Mouse (Mus musculus): ENCODE data around the gene Clip2.

Clip2 gene

DNA sequence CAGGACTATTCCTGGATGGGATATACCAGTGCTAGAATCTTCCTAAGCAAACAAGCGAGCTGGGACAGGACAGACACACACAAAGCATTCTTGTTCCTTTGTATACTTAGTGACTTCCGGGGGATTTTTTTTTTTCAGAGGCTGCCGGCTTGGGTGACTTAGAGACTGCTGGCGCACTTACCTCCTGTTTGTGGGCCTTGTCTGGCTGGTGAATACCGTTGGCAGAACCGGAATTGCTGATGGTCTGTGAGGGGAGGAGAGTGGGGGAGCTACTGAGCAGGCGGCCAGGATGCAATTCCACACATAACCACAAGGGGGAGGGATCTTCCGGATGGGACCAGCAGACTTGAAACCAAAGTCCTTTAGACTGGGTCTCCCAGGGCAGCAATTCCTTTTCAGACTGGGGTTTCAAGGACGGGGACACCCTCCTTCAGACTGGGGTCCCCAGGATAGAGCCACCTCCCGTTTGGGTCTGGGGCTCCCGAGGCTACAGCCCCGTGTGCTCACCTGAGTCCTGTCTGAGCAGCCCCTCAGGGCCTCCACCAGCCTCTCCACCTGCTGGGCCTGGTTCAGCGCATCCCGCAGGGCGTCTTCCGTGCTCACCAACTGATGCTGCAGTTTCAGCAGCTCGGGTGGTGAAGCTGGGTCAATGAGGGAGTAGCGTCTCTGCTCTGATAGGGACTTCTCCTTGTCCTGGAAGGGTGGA is 60.4 kb downstream of the Clip2 start:
- no peak for TF ChIP-seq GATA4 (IDR thresholded peaks at IDR 0.05; ENCODE audit: insufficient replicate concordance, low read length)

DNA sequence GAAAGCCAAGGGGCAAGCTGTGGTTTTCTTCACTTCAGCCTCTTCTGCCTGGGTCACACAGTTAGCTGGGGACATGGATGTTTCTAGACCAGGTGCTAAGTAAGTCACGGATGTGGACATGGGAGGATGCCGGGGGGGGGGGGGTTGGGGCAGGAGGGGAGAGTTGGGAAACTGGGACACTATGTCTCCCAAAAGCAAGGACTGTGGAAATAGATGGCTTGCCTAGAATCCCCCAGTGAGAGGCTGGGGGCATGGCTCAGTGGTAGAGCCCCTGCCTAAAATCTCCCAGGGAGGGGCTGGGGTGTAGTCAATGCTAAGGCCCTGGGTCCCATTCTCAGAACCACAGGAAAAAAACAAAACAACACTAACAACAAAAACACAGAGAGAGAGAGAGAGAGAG is 61.0 kb downstream of the Clip2 start:
- no peak for TF ChIP-seq GATA4 (IDR thresholded peaks at IDR 0.05; ENCODE audit: insufficient replicate concordance, low read length)

GRCm38 (mm10) chr5:134490465-134490864 is 61.8 kb downstream of the Clip2 start:
- no peak for TF ChIP-seq GATA4 (IDR thresholded peaks at IDR 0.05; ENCODE audit: insufficient replicate concordance, low read length)

DNA sequence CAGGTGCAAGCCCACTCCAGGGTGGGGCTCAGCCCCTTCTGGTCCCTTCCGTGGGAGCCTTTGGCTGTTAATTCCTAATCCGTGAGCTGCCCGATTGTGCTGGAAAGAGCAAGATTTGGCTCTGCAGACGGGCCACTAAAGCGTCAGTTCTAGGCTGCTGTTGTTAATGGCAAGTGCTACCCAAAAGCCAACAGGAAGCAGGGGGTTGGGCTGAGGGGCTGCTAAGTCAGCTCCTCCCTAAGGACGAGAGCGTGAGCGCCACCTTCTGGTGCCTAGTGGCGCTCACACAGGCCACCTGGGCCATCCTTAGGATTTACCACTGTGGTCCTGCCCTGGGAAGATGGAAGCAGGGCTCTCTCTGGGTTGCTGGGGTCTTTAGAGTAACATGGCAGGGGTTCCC is 62.7 kb downstream of the Clip2 start:
- no peak for TF ChIP-seq GATA4 (IDR thresholded peaks at IDR 0.05; ENCODE audit: insufficient replicate concordance, low read length)

DNA sequence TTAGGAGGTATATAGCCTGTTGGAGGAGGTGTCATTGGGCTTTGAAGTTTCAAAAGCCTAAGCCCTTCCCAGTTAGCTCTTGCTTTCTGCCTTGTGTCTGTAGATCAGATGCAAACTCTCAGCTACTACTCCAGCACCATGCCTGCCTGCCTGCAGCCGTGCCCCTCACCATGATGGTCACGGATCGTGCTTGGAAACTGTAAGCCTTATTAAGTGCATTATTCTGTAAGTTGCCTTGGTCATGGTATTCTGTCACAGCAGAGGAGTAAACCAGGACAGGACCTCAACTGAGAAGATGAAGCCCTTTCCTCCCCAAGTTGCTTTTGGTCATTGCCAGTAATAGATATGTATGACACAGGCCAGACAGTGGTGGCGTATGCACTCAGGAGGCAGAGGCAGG is 63.6 kb downstream of the Clip2 start:
- TF ChIP-seq GATA4 (IDR thresholded peaks at IDR 0.05; ENCODE audit: insufficient replicate concordance, low read length): no peak

GRCm38 (mm10) chr5:134488042-134488441 is 64.2 kb downstream of the Clip2 start:
- TF ChIP-seq GATA4 (IDR thresholded peaks at IDR 0.05; ENCODE audit: insufficient replicate concordance, low read length): no peak

DNA sequence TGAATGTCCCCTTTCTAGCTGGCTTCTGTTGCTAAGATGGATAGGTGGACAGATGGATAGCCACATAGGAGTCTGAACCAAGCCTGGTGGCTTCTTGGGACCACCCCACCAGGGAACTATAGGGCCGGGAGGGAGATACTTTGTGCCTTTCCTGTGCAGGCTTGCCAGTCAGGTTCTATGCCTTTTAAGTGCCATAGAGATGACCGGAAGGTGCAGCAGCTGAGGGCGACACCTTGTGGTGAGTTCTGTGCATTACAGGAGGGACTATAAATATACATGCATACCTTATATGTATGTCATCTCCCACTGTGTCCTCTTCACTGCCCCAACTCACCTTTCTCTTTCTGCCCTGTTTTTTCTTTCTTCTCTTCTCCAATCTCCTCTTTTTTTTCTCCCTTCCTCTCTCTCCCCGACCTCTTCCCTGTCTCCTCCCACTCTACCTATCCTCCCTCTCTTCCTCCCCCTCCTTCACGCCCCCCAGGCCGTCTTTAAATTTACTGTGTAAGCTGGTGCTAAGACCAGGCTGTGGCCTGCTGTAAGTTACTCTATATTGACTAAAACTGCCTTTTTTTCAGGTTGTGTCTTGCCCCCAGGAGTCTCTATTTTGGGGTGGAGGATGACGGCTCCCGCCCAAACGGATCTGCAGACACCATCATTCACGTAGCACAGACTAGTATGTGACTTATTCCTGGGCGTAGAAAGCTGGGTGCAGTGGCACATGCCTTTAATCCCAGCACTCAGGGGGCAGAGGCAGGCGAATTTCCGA is 66.2 kb downstream of the Clip2 start:
- TF ChIP-seq GATA4 (IDR thresholded peaks at IDR 0.05; ENCODE audit: insufficient replicate concordance, low read length): no peak

DNA sequence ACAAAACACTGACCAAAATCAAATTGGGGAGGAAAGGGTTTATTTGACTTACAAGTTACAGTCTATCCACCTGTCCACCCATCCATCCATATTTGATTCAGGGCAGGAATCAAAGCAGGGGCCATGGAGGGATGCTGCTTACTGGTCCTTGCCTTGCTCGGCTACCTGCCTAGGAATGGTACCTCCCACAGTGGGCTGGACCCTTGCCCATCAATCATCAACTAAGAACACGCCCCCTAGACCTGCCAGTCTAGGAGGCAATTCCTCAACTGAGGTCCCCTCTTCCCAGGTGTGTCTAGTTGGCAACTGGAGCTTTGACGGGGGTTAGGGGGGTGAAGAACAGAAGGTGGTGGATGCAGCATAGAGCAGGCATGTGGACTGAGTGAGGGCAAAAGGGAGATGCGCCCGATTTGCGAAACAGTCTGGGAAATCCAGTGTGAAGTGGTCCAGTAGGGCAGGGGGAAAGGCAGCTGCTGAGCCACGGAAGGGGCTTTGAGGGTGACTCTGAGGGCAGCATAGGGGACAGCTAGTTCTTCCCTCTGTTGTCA is 67.0 kb downstream of the Clip2 start:
- TF ChIP-seq GATA4 (IDR thresholded peaks at IDR 0.05; ENCODE audit: insufficient replicate concordance, low read length): no peak

DNA sequence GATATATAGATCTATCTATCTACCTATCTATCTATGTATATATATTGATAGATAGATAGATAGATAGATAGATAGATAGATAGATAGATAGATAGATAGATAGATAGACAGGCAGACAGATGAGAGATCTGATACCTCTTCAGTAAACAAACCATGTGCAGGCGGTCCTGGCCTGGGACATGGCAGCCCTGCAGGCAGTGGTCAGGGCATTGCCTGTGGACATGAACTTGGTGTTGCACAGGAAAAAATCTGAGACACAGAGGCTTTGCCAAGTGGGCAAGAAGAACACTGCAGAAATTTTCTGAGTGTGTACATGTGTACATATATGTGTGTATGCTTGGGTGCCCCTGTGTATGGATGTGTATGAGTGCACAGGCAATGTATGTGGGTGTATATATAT is 68.9 kb downstream of the Clip2 start:
- TF ChIP-seq GATA4 (IDR thresholded peaks at IDR 0.05; ENCODE audit: insufficient replicate concordance, low read length): no peak

GRCm38 (mm10) chr5:134482331-134482730 is 69.9 kb downstream of the Clip2 start:
- TF ChIP-seq GATA4 (IDR thresholded peaks at IDR 0.05; ENCODE audit: insufficient replicate concordance, low read length): no peak

GRCm38 (mm10) chr5:134475006-134475605 is 77.1 kb downstream of the Clip2 start:
- TF ChIP-seq GATA4 (IDR thresholded peaks at IDR 0.05; ENCODE audit: insufficient replicate concordance, low read length): no peak

DNA sequence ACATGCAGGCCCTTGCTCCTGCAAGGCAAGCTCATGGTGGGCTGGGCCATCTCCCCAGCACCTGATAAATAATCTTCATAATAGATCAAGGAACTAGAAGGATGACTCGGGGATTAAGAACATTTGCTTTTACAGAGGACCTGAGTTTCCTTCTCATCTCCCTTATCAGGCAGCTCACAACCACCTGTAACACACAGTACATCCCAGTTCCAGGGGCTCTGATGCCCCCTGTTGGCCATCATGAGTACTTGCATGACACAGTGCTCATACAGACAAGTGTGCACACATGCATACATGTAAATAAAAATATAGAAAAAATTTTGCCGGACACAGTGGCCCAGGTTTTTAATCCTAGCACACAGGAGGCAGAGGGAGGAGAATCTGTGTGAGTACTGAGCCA is 78.3 kb downstream of the Clip2 start:
- no peak for TF ChIP-seq GATA4 (IDR thresholded peaks at IDR 0.05; ENCODE audit: insufficient replicate concordance, low read length)

- TF ChIP-seq GATA4 (IDR thresholded peaks at IDR 0.05; ENCODE audit: insufficient replicate concordance, low read length): no peak
Observed at GRCm38 (mm10) chr5:134470538-134471169, 81.6 kb downstream of the Clip2 start.

GRCm38 (mm10) chr5:134469559-134470150 is 82.6 kb downstream of the Clip2 start:
- TF ChIP-seq GATA4 (IDR thresholded peaks at IDR 0.05; ENCODE audit: insufficient replicate concordance, low read length): no peak

GRCm38 (mm10) chr5:134468158-134468765 is 84.0 kb downstream of the Clip2 start:
- TF ChIP-seq GATA4 (IDR thresholded peaks at IDR 0.05; ENCODE audit: insufficient replicate concordance, low read length): no peak

Data from liver, adult (tissue).